Mouse (Mus musculus): Measurements from ENCODE around the gene Pglyrp2. TPM values are rescaled to one million over a fixed set of nuclear protein-coding genes. Genes with fewer than 3 reads are reported as not detected.

The Pglyrp2 gene
- polyA plus RNA-seq, 1 experiment = not detected

- no peak overlapping the region for H3ac ChIP-seq (ENCODE audit: control insufficient read depth, insufficient read length, low read depth)
- peaks cover 32% of the 10 kb centered on the region for H3K79me2 ChIP-seq (ENCODE audit: control insufficient read depth, insufficient read depth)
- peak overlapping the region; percentile 86 for H3K4me3 ChIP-seq (ENCODE audit: insufficient read depth, poor library complexity, severe bottlenecking)
- peaks cover 20% of the 10 kb centered on the region for H3K36me3 ChIP-seq (ENCODE audit: control insufficient read depth, insufficient read depth)
- no peak for TF ChIP-seq CEBPB (IDR thresholded peaks at IDR 0.05; ENCODE audit: low read depth)
- no peak for TF ChIP-seq MAX (IDR thresholded peaks at IDR 0.05)
- peaks cover 27% of the 10 kb centered on the region for H3K79me3 ChIP-seq (ENCODE audit: low read depth)
- H3K27me3 ChIP-seq (ENCODE audit: control insufficient read depth, insufficient read depth, insufficient read length) = no peaks in the 10 kb centered on the region
Observed at GRCm38 (mm10) chr17:32364850-32365249, 59.1 kb downstream of the Pglyrp2 start.

- Histone ChIP-seq H3K27me3 (ENCODE audit: control insufficient read depth, insufficient read depth, insufficient read length) (no peaks in the 10 kb centered on the region), H3ac (ENCODE audit: control insufficient read depth, insufficient read length, low read depth) (peak overlapping the region; percentile 98), H3K4me3 (ENCODE audit: insufficient read depth, poor library complexity, severe bottlenecking) (peak overlapping the region; percentile 86), H3K79me2 (ENCODE audit: control insufficient read depth, insufficient read depth) (peaks cover 32% of the 10 kb centered on the region), H3K36me3 (ENCODE audit: control insufficient read depth, insufficient read depth) (peaks cover 24% of the 10 kb centered on the region), H3K79me3 (ENCODE audit: low read depth) (peaks cover 27% of the 10 kb centered on the region)
- TF ChIP-seq CTCF (IDR thresholded peaks at IDR 0.05; ENCODE audit: control insufficient read depth, insufficient read depth, insufficient read length) (no peak), USF1 (IDR thresholded peaks at IDR 0.05; ENCODE audit: low read depth) (no peak), MAX (IDR thresholded peaks at IDR 0.05) (peak; percentile 97), MYOG (IDR thresholded peaks at IDR 0.05; ENCODE audit: control insufficient read depth, extremely low read depth, insufficient read length) (no peak), MYOD1 (IDR thresholded peaks at IDR 0.05; ENCODE audit: control insufficient read depth, insufficient read length, low read depth) (no peak), FOSL1 (IDR thresholded peaks at IDR 0.05; ENCODE audit: insufficient read depth, low read length, poor library complexity, severe bottlenecking) (no peak), CEBPB (IDR thresholded peaks at IDR 0.05; ENCODE audit: low read depth) (no peak)
Observed at GRCm38 (mm10) chr17:32364331-32364730, 59.6 kb downstream of the Pglyrp2 start.

- H3K79me2 ChIP-seq (ENCODE audit: control insufficient read depth, insufficient read depth) = peaks cover 32% of the 10 kb centered on the region
Observed at GRCm38 (mm10) chr17:32363821-32364301, 60.1 kb downstream of the Pglyrp2 start.

DNA sequence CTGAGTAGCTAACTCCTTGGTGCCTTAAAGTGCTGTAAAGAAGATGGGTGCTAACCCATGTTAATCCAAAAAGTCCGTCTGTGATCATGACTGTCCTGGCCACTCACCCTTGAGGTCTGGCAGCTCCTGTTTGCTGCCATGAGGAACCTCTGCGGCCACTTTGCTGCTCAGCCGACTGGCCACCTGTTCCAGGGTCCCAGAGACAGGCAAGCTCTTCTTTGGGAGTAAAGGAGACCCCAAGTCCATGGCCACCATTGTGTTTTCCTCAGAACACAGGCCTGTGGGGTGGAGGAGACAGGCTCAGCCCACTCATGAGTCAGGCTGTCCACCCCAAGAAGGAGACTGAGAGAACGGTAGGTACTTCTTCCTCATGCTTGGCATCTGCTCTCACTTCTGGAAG lies 61.3 kb downstream of the Pglyrp2 start:
- Histone ChIP-seq H3K36me3 (ENCODE audit: control insufficient read depth, insufficient read depth) (peaks cover 41% of the 10 kb centered on the region), H3K79me2 (ENCODE audit: control insufficient read depth, insufficient read depth) (peaks cover 32% of the 10 kb centered on the region), H3ac (ENCODE audit: control insufficient read depth, insufficient read length, low read depth) (no peak overlapping the region), H3K79me3 (ENCODE audit: low read depth) (peaks cover 27% of the 10 kb centered on the region), H3K4me3 (ENCODE audit: insufficient read depth, poor library complexity, severe bottlenecking) (no peak overlapping the region), H3K27me3 (ENCODE audit: control insufficient read depth, insufficient read depth, insufficient read length) (no peaks in the 10 kb centered on the region)
- no peak for TF ChIP-seq MYOG (IDR thresholded peaks at IDR 0.05; ENCODE audit: control insufficient read depth, extremely low read depth, insufficient read length)
- TF ChIP-seq CEBPB (IDR thresholded peaks at IDR 0.05; ENCODE audit: low read depth) = no peak
- TF ChIP-seq CTCF (IDR thresholded peaks at IDR 0.05; ENCODE audit: control insufficient read depth, insufficient read depth, insufficient read length) = no peak
- TF ChIP-seq FOSL1 (IDR thresholded peaks at IDR 0.05; ENCODE audit: insufficient read depth, low read length, poor library complexity, severe bottlenecking) = no peak
- no peak for TF ChIP-seq MYOD1 (IDR thresholded peaks at IDR 0.05; ENCODE audit: control insufficient read depth, insufficient read length, low read depth)
- TF ChIP-seq USF1 (IDR thresholded peaks at IDR 0.05; ENCODE audit: low read depth) = no peak
- no peak for TF ChIP-seq MAX (IDR thresholded peaks at IDR 0.05)

More at GRCm38 (mm10) chr17:32363821-32364301, 60.1 kb downstream of the Pglyrp2 start:
- Histone ChIP-seq H3K79me3 (ENCODE audit: low read depth) (peaks cover 27% of the 10 kb centered on the region), H3K4me3 (ENCODE audit: insufficient read depth, poor library complexity, severe bottlenecking) (peak overlapping the region; percentile 86), H3K27me3 (ENCODE audit: control insufficient read depth, insufficient read depth, insufficient read length) (no peaks in the 10 kb centered on the region), H3ac (ENCODE audit: control insufficient read depth, insufficient read length, low read depth) (peak overlapping the region; percentile 98), H3K36me3 (ENCODE audit: control insufficient read depth, insufficient read depth) (peaks cover 29% of the 10 kb centered on the region)
- TF ChIP-seq USF1 (IDR thresholded peaks at IDR 0.05; ENCODE audit: low read depth) = no peak
- TF ChIP-seq MYOD1 (IDR thresholded peaks at IDR 0.05; ENCODE audit: control insufficient read depth, insufficient read length, low read depth) = no peak
- TF ChIP-seq MYOG (IDR thresholded peaks at IDR 0.05; ENCODE audit: control insufficient read depth, extremely low read depth, insufficient read length) = no peak
- no peak for TF ChIP-seq CTCF (IDR thresholded peaks at IDR 0.05; ENCODE audit: control insufficient read depth, insufficient read depth, insufficient read length)
- no peak for TF ChIP-seq CEBPB (IDR thresholded peaks at IDR 0.05; ENCODE audit: low read depth)
- TF ChIP-seq FOSL1 (IDR thresholded peaks at IDR 0.05; ENCODE audit: insufficient read depth, low read length, poor library complexity, severe bottlenecking) = no peak
- TF ChIP-seq MAX (IDR thresholded peaks at IDR 0.05) = no peak

Small RNAs within 50 kb of the gene (microRNA-seq; reads per million reads assigned to microRNA genes)
- not detected for gene Gm22201 (ENCODE audit: borderline microRNAs expressed)

Other genes starting within 250 kb of the Pglyrp2 start
- gene Ephx3, start 234.6 kb downstream of the Pglyrp2 start, polyA plus RNA-seq (2012; fragmentation: generic; extraction: Trizol) = 0.12 TPM
- gene Brd4, start 139.4 kb downstream of the Pglyrp2 start, polyA plus RNA-seq (2012; fragmentation: generic; extraction: Trizol) = 46.9 TPM
- 27.3 TPM for gene Akap8, start 102.9 kb downstream of the Pglyrp2 start, polyA plus RNA-seq (2012; fragmentation: generic; extraction: Trizol)
- gene Akap8l, start 73.6 kb downstream of the Pglyrp2 start, polyA plus RNA-seq (2012; fragmentation: generic; extraction: Trizol) = 10.9 TPM
- 23.0 TPM for gene Wiz, start 34.7 kb downstream of the Pglyrp2 start, polyA plus RNA-seq (2012; fragmentation: generic; extraction: Trizol)
- gene Rasal3, start 20.6 kb downstream of the Pglyrp2 start, polyA plus RNA-seq (2012; fragmentation: generic; extraction: Trizol) = not detected
- 0.02 TPM for gene Cyp4f39, start 28.6 kb upstream of the Pglyrp2 start, polyA plus RNA-seq (2012; fragmentation: generic; extraction: Trizol)
- gene Cyp4f17, start 81.9 kb upstream of the Pglyrp2 start, polyA plus RNA-seq (2012; fragmentation: generic; extraction: Trizol) = 1.3 TPM
- gene Cyp4f16, start 112.4 kb upstream of the Pglyrp2 start, polyA plus RNA-seq (2012; fragmentation: generic; extraction: Trizol) = 19.6 TPM
- gene Cyp4f37, start 197.1 kb upstream of the Pglyrp2 start, polyA plus RNA-seq (2012; fragmentation: generic; extraction: Trizol) = not detected
- gene Cyp4f40, start 234.7 kb upstream of the Pglyrp2 start, polyA plus RNA-seq (2012; fragmentation: generic; extraction: Trizol) = 0.13 TPM